Mouse (Mus musculus): ENCODE results near the gene Diaph2.

DNA sequence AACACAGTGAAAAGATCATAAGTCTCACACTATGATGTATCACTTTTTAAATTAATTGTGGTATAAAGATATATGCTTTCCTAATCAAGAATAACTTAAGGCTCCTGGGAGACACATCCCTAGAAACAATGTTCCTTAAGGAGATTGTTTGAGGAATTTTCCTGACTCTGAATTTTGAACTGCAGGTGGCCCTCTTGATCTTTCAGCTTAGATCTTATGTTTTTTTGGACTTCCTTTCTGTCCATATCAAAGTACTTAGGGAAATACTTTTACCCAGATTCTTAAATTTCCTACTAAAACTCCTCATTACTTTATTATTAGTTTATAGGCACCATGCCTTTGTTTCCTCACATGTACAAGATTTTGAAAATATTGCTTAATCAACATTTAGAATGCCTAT, 258.7 kb downstream of the Diaph2 start:
- TF ChIP-seq CTCF (IDR thresholded peaks at IDR 0.05; ENCODE audit: extremely low read depth, insufficient read depth, insufficient read length, insufficient replicate concordance) (no peak), POLR2A (IDR thresholded peaks at IDR 0.05; ENCODE audit: low read depth, low read length) (no peak)
